Mouse (Mus musculus) gastrocnemius, postnatal 25 days (tissue): ENCODE data around the gene Tacc2. TPM values are rescaled to one million over a fixed set of nuclear protein-coding genes. Genes with fewer than 3 reads are reported as not detected.
"Not testable (repeated sequence)": the region's sequence is repeated elsewhere in the genome, so short reads cannot be mapped to it uniquely, and the experiment has no call there.

Experiments
- DNase-seq: peaks from one replicate; pipeline ENCODE4 v3.0.0; 2022
- long read RNA-seq, 2 experiments: library from polyadenylated mRNA; stranded (forward); transcript quantifications; one replicate each; pipeline ENCODE4 v2.0.0; 2021
- total RNA-seq, 2 experiments: library from RNA; stranded (reverse); gene quantifications; 1 replicate in 1 of 2; 2 replicates in 1 of 2; pipeline ENCODE4 v1.2.3; 2021

Gene Tacc2
- 100 to 1,000 TPM; 422 to 535 TPM for total RNA-seq
- long read RNA-seq, experiment 1, partial matches to known transcripts: 57 of 73 reads
- long read RNA-seq, experiment 1, other reads (novel, unspliced or antisense): 14 of 73 reads
- long read RNA-seq, experiment 2, partial matches to known transcripts: 74 of 101 reads
- long read RNA-seq, experiment 2, other reads (novel, unspliced or antisense): 25 of 101 reads

DNA sequence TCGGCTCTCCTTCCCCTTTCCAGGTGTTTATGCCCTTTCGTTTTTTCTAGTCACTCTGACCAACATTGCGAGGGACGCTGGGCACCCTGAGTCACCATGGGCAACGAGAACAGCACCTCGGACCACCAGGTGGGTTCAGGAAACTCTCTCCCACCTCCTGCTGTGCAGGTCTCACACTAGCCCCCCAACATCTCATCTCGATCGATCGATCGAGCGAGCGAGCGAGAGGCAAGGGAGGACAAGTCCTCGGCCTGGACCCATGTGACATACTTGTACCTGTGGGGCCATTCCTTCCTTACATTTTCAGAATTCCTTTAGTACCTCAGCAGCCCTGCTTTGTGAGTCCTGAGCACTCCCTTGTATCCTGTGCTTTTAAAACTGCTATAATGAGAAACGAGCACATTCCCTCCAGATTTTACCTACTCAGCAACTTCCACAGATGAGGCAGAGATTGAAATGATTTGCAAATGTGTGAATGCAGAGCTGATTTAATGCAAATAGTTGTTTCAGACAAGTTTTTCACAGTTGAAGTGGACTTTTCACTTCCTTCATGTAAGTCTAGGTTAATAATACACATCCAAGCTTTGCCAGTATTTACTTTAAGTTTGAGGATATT lies at the start of gene Tacc2:
Tacc2 (plus strand) TSS at position 51 of the 616 bp plus-strand sequence.
- no peak for DNase-seq

DNA sequence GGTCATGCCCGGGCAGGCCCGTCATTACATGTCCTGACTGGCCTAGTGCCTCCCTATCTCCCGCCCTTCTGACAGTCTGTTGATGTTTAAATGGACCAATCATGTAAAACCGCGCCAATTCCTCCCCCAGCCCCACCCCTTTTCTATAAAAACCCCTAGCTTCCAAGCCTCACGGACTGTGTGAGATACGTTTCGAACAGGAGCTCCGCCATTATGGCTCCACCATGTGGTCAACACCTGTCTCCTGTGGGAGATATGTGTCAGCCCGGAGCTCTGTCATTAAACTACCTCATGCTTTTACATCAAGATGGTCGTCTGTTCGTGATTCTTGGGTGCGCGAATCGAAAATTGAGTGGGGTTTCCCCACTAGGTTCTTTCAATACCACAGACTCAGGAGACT lies 46.1 kb upstream of the Tacc2 start:
- not testable (repeated sequence) for DNase-seq

DNA sequence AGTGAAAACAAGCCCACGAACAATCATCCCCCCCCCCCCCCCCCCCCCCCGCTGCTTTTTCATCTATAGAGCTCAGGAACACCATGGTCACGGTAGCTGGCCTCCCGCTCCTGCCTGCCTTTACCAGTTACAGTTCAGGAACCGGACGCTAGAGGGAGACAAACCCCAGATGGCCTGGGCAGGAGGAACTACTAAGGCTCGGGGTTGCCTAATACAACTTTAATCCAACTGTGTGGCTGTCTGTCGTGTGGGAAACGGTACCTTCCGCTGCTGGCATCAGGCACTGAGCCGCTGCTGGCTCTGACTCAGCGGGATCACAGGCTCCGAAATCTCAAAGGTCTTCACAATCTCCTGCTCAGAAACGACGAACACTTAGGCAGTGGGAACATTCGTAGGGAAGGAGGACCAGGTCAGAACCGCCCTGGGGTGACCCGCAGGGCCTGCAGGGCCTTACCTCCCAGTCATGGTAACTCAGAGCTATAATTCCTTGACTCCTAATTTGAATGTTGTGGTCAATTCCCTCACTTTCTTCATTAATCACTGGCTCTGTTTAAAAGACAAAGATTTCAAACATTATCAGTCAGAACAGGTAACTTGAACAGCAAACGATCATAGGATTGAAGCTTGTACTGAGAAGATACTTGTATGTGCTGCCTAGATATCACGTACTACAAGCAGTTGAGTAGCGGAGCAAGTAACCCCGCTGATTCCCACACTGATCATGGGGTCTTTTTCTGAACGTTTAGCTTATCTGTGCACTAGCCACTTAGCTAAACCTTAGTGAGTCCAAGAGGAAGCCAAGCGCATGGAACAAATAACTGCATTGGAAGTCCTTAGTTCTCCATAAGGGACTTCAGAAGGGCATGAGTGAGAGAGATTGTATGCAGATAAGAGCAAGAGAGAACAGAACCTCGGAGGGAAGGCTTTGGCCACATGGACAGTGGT lies 43.6 kb upstream of the Tacc2 start:
- DNase-seq: peak; percentile 63

DNA sequence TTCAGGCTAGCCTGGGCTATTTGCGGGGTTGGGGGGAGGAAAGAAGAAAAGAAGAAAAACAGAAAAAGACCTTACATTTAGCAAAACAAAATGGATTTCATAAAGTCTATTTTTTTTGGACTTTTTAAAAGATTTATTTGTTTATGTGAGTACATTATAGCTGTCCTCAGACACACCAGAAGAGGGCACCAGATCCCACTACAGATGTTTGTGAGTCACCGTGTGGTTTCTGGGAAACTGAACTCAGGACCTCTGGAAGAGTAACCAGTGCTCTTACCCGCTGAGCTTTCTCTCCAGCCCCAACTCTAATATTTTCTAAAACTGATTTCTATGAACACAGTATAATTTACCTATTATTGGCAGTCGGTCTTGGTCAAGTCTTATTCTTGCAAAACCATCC lies 42.1 kb upstream of the Tacc2 start:
- DNase-seq: no peak

DNA sequence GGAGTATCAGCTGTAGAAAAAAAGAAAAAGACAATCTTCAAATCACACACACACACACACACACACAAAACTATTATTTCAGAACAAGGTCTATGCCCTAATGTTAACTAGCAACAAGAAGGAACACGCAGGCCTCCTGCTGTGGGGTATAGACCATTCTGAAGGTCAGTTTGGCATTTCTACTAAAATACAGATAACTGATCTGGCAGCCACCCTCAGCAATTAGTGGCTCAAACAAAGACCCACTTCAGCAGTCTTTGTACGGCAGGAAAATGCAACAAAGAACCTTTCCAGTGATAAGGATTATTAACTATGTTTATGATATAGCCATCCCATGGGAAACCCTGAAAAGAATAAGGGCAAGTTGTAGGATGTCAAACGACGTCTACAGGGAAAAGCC lies 40.2 kb upstream of the Tacc2 start:
- no peak for DNase-seq

DNA sequence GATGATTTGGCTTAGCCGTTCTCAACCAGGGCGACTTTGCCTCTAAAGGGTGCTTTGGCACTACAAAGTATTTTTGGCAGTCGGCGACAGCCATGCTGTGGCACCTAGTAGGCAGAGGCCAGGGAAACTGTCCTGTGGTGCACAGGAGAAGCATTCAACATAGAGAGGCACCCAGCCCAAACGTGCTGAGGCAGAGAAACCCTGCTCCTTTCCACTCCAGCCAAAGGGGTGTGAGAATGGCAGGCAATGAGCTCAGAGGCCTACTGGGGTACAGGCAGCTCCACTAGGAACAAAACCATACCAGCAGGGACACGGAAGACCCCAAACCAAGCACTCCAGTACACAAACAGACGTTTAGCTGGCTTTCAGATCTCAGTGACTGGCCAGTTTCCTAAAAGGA lies 37.1 kb upstream of the Tacc2 start:
- no peak for DNase-seq

DNA sequence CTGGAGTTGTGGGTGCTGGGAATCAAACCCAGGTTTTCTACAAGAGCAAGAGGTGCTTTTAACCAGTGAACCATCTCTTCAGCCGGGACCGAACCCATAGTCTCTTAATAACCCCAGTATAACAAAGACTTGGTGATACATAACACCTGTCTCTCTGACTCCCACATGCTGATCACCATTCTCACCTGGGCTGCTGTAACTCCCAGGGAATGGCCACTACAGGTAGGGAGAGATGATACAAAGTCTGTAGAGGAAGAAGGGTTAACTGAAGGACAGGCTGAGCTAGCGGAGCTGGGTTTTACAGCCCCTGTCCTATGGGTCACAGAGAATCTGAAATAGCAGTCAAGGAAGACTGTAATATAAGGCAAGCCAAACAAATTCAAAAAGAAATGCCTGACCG lies 34.1 kb upstream of the Tacc2 start:
- DNase-seq: no peak

DNA sequence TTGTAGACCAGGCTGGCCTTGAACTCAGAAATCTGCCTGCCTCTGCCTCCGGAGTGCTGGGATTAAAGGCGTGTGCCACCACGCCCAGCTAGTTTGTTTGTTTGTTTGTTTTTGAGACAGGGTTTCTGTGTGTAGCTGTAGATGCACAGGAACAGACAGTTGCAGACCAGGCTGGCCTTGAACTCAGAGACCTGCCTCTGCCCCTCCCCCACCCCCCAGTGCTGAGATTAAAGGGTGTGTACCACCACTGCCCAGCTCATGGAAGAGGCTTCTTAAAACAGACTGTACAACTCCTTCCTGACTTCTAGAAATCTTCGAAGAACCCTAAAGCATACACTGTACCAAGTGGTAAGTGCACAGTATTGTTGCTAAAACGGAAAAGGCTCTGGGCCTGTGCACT lies 31.8 kb upstream of the Tacc2 start:
- no peak for DNase-seq

DNA sequence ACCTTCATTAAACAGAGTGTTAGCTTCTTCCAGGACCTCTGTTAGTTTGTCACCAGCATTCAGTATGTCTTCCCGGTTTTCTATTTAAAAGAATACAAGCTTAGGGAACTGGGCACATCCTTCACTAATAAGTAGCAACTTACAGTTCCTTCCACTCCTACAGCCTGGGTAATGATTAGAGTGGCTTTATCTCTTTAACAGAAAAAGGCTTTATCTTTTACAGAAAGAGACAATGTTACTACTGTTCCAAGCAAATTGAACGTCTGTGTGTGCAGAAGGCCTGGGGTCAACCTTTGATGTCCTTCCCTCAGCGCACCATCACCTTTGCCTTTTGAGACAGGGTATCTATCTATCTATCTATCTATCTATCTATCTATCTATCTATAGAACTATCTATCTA lies 31.3 kb upstream of the Tacc2 start:
- DNase-seq: no peak

DNA sequence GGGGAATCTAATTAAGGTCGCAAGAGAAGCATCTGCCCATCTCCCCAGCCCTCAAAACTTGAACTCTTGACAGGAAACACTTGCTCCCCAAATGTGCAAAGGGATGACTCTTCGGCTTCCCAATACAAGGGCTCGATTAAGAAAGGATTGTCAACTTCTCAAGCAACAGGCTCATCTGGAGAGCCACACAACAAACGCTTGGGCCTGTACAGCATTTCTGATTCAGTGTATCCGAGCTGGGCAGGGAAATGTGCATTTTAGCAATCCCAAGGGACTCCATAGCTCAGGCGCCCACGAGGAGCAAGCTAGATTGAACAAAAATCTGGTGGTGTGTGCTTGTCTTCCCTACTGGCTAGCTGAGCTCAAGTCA lies 30.8 kb upstream of the Tacc2 start:
- no peak for DNase-seq

DNA sequence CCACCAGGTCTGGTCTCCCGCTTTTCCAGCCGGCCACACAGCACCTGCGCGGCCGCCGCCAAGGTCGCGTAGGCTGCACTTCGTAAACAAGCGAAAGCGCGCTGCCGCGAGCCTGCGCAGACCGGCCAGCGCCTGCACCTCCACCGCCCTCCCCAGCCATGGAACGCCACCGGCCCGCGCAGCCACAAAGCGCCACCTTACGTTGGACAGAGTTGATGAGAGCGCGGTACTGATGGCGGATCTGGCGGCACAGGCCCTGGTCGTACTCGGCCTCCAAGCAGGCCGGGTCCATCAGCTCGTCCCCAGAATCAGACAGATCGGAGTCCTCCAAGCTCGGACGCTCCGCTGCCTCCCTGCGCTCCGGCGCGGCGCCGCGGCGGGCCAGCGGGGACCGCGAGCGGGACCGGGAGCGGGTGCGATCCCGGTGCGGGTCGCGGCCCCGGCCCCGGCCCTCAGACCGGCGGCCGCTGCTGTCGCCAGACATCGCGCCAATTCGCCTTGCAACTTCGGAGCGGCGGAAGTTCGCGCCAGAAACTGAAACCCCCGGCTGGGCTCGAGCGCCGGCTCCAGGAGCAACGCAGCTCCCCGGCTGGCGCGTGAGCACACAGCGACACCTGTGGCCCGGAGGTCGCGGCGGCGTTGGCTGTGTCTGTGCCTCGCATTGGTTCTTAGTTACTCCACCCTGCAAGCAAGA lies 30.3 kb upstream of the Tacc2 start:
- DNase-seq: peak; percentile 92

DNA sequence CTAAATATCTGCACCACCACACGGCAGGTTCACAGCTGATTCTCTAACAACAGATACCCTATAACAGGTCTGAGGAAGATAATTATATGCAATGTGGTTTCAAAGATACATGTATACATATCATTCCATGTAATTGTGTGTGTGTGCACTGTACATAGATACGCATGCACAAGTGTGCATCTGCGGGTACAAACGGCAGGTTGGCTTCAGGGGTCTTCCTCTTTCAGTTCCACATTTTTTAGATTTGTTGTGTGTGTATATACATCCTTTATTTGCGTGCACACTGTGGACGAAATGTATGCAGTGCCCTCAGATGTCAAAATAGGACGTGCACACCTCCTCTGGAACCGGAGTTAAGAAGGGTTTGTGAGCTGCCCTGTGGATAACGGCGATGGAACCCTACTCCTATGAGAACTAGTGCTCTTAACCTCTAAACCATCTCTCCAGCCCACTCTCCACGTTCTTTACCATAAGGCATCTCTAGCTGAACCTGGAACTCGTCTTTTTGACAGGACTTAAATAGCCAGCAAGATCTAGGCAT lies 29.5 kb upstream of the Tacc2 start:
- DNase-seq: no peak

DNA sequence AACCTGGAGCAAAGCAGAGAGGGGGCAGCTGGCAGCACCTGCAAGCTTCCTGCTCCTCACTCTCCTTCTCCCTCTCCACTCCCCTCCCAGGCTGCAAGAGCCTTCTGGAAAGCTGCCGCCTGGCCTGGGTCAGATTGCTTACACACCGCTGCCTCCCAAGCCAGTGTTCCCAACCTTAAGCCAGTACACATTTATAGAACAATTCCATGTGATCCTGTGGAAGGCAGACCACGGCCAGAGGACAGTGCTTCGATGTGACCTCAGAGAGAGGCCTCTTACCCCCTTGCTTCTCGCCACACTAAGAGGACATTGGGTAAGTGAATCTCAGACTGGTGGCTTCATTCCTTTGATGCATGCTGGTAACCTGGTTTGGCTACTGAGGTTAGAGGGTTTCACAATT lies 24.5 kb upstream of the Tacc2 start:
- peak; percentile 88 for DNase-seq

DNA sequence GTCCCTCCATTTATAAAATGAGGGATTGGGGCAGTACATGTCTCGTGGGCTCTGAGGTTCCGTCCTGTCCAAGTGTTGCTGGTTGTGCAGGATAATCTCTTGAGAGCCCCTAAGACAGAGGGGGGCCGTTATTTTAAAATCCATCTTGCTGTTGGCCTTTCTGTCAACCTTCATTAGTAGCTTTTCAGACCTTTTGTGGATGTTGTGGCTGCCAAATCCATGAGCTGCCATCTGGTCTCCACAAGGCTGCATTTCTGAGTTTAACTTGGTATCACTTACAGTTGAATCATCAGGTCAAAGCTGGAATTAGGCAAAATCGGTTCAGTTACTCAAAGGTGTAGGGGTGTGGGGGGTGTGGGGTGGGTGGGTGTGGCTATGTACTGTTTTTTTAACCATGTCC lies 23.9 kb upstream of the Tacc2 start:
- DNase-seq: no peak

DNA sequence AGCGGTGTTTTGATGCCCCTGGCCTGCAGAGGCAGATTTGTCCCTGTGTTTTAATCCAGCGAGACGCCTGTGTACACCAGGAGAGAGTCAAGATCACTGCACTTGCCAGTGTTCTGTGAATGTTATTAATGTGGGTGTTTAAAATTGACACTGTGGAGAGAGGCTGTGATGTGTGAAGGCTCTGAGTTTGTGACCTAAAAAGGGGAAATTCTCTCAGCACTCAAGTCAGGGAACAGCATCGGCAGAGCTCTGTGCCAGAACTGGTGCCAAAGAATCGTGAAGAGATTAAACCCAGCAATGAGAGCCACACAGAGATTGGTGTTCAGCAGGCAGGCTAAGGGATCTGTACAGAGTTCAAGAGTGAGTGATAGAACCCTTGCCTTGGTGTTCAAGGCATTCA lies 21.6 kb upstream of the Tacc2 start:
- DNase-seq: no peak

DNA sequence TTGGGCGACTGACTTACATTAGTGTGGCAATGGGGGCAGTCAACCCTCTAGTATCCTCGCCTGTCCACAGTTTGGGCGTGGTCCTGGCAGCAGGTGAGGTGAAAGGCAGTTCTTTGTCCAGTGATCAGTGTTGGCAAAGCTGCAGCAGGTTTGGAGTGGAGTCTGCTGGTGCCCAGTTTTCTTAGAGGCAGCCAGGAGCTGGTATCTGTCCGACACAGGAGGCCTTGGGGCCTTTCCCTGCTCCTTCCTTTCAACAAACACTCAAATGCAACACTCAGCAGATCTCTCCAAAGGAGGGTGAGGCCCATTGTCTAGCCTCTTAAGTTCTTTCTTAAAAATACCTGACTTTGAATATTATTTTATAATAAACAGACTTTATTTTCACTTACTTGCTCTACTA lies 18.6 kb upstream of the Tacc2 start:
- DNase-seq: no peak

DNA sequence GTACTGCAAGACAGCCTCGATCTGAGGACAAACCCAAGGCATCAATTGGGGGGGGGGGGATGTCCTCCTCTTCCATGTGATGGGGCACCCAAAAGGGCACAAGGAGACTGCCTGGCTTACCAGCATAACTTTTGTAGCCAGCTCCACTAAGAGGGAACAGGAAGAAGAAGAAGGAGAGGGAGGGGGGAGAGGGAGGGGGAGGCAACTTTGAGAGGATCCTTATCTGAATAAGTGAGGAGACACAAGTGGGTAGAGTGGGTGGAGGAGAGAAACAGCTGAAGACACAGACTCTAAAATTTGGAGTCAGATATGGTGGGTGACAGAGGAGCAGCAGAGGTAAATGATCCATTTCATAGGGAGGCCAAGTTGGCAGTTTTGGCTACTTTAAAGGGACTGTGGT lies 16.3 kb upstream of the Tacc2 start:
- DNase-seq: no peak

DNA sequence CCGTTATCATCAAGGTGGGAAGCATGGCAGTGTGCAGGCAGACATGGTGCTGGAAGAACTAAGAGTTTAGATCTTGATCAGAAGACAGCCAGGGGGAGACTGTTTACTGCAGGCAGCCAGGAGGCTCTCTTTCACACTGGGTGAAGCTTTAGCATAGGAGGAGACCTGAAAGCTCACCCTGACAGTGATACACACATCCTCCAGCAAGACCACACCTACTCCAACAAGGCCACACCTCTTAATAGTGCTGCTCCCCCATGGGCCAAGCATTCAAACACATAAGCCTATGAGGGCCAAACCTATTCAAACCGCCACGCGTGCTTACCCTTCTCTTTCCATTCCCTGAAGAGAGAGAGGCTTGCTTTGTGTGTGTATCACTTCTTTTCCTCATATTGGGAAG lies 14.0 kb upstream of the Tacc2 start:
- no peak for DNase-seq

DNA sequence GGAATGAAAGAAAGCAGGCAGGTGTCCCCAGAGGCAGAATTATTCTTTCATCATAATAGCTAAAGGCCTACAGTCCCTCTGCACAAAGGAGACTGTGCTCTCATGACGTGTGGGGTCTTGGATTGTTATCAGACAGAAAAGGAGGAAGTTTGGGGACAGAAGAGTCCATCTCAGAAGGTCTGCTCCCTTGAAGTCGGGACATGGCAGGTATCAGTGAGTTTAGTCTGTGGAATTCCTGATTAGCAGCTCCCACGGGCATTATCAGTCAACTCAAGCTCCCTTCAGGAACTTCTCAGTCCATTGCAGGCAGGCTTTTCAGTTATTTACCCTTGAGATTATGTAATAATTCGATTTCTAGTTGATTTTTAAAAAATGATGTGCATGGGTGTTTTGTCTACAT lies 13.4 kb upstream of the Tacc2 start:
- DNase-seq: no peak

DNA sequence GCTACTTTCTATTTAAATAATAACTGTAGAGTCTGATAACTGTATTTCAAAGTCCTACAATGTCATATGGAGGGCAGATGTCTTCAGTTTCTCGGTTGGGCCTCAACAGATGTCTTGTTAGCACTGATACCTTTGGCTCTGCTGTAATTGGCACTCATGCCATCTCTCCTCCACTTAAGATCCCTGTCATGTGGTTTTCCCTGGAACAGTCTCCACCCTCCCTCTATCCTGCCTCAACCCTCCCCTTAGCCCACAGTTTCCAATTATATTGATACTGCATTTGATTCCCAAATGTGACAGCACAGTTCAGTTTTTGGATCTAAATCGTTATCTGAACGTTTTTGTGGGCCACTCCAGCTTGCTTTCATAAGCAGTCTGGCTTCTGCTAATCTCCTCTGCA lies 12.6 kb upstream of the Tacc2 start:
- peak; percentile 31 for DNase-seq

DNA sequence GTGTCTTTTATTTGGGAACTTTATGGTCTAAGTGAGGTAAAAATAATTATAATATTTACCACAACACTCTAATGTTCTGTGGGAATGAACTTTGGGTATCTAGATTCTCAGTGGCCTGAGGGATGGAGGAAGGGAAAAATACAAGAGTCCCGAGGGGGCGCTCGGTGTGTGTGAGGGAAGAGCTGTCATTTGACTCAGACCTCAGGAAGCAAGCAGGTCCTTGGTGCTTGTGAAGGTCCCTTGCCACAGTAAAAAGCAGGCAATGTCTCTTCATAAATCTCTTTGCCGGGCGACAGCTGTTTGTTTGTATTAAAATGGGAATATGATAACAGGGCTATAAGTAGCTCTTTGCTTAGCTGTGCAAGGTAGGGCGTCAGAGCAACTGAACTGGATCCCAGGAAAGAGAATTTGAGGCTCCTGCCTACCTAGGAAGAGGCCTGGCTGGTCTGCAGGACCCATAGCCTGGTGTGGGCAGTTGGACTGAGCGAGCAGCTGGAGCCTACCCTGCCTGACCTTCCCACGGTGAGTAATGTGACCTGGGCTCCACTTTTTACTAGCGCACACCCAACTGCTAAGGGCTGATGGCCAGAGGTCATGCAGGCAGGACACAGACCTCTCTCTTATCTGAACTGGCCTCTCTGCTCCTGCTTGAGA lies 8.3 kb upstream of the Tacc2 start:
- DNase-seq: peak; percentile 80

DNA sequence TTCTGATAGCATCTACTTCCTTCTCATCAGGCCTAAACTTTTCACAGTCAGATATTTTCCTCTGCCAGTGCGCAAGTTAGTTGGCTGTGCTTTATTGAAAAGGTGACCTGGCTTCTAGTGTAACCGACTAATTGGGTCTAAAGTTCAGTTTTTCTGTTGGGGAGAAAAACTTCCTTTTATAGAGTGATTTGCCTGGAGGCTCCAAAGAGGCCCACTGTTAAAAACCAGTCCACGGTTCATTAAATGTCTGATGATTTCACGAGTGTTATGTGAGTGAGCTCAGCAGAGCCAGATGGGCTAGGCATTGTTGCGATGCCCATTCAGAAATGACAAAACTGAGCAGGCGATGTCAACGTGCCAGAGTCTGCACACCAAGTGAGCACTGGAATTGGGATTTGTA lies 6.8 kb upstream of the Tacc2 start:
- DNase-seq: no peak
